Mouse (Mus musculus) hindbrain, embryonic 12.5 days (tissue): ENCODE results near the gene Skap2. TPM values are rescaled to one million over a fixed set of nuclear protein-coding genes. Genes with fewer than 3 reads are reported as not detected.

Experiments
- ATAC-seq: fragments of 200-750 bp; cut with Nextera tagmentation; 2 replicates; pipeline ENCODE4 v1.8.0; 2017; ENCODE audit warnings: moderate TSS enrichment; ENCODE audit not compliant: low FRiP score
- H3K27ac ChIP-seq: fragments of 300-500 bp; sonication (generic); 2 replicates; pipeline ENCODE4 v1.5.1; 2016; ENCODE audit warnings: mild to moderate bottlenecking
- H3K27me3 ChIP-seq: fragments of 300-500 bp; sonication (generic); 2 replicates; pipeline ENCODE4 v1.6.1; 2016; ENCODE audit warnings: mild to moderate bottlenecking
- H3K36me3 ChIP-seq: fragments of 300-500 bp; sonication (generic); 2 replicates; pipeline ENCODE4 v1.6.1; 2016; ENCODE audit warnings: mild to moderate bottlenecking
- H3K4me1 ChIP-seq: fragments of 300-500 bp; sonication (generic); 2 replicates; pipeline ENCODE4 v1.6.1; 2016
- H3K4me2 ChIP-seq: fragments of 300-500 bp; sonication (generic); replicated peaks from 2 replicates; pipeline ENCODE4 v1.6.1; 2016; ENCODE audit warnings: mild to moderate bottlenecking
- H3K4me3 ChIP-seq: fragments of 300-500 bp; sonication (generic); 2 replicates; pipeline ENCODE4 v1.5.1; 2016; ENCODE audit warnings: mild to moderate bottlenecking
- H3K9ac ChIP-seq: fragments of 300-500 bp; sonication (generic); 2 replicates; pipeline ENCODE4 v1.6.1; 2016; ENCODE audit warnings: mild to moderate bottlenecking, moderate library complexity
- H3K9me3 ChIP-seq: fragments of 300-500 bp; sonication (generic); replicated peaks from 2 replicates; pipeline ENCODE4 v1.6.1; 2016; ENCODE audit warnings: mild to moderate bottlenecking
- WGBS: fragments of 180-500 bp; shearing (Covaris S2); methylation state at CpG from one replicate; pipeline ENCODE4 v1.1.7; 2016; 5-methylcytosine and 5-hydroxymethylcytosine counted together
- polyA plus RNA-seq: library from polyadenylated mRNA; unstranded; fragments of >200 nt; fragmentation: Nextera tagmentation; extraction: Ambion mirVana; gene quantifications from 2 replicates; pipeline ENCODE4 v1.2.1, GENCODE M21; 2016

Skap2 gene
- polyA plus RNA-seq, 1 experiment from 2014 or later, result 24.4 TPM

DNA sequence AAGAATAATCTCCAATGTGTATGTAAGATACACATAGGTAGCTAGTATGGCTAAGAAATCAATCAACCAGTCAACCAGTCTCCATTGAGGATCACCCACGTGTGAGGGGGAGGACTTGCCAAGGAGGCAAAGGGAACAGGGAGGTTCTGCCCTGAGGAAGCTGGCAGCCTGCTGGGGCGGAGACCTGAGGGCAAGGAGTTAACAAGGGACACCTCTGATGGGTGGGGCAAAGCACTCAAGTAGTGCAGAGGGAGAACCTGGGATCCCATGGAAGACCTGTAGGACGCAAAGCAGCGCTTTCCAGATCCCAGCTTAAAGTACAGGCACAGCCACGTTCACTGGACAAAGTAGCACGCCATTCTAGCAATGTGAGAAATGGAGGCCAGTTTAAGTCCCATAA is 131.6 kb downstream of the Skap2 start:
- WGBS, result 68% methylated on average over 6 of the region's 6 CpGs
- H3K4me2 ChIP-seq, result no peak overlapping the region
- peaks cover 15% of the 10 kb centered on the region; the same call in 1 of the 2 replicates for H3K4me1 ChIP-seq
- no peaks in the 10 kb centered on the region for H3K27me3 ChIP-seq
- no peak overlapping the region for H3K9ac ChIP-seq
- no peaks in the 10 kb centered on the region for H3K36me3 ChIP-seq
- no peak overlapping the region for H3K27ac ChIP-seq
- no peak overlapping the region for H3K4me3 ChIP-seq
- H3K9me3 ChIP-seq, result no peaks in the 10 kb centered on the region
- ATAC-seq, result no peak

- no peak overlapping the region for H3K4me2 ChIP-seq
- no peak overlapping the region for H3K9ac ChIP-seq
- 84% methylated on average over 2 of the region's 2 CpGs for WGBS
- no peak overlapping the region for H3K27ac ChIP-seq
- no peaks in the 10 kb centered on the region for H3K27me3 ChIP-seq
- H3K4me3 ChIP-seq, result no peak overlapping the region
- H3K36me3 ChIP-seq, result no peaks in the 10 kb centered on the region
- no peak for ATAC-seq
- no peaks in the 10 kb centered on the region for H3K9me3 ChIP-seq
- H3K4me1 ChIP-seq, result peaks cover 18% of the 10 kb centered on the region; the same call in 1 of the 2 replicates
Observed at GRCm38 (mm10) chr6:51878551-51878950, 133.8 kb downstream of the Skap2 start.

DNA sequence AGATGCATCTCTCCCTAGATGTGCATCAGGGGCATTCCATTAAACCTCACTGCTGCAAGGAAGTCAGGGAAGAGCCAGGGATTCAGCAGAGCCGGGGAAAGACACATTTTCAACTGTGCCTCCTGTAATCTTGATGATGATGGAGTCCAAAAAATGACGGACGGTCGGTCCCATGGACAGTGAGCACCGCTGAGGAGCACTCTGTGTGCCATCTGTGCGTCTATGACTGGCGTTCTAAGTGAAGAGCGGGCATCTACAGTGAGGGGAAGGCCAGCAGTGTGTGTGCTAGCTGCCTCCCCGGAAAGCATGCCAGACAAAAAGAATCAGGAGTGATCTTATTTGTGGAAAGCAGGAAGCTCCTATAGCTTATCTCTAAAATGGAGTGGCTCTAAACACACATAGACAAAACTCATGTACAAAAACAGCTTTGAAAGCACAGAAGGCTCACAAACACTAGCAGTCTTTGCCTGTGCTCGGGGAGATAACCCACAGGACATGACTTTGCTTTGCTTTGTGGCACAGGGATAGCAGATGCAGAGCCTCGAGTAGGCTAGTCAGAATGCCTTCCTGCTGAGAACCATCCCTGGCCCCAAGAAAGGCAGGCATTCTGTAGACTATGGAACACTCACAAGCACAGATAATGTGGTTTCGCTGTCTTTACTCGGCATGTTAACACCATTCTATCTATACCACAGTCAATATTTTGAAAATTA is 135.4 kb downstream of the Skap2 start:
- Histone ChIP-seq H3K9me3 (no peaks in the 10 kb centered on the region), H3K27me3 (no peaks in the 10 kb centered on the region), H3K36me3 (no peaks in the 10 kb centered on the region), H3K4me1 (peaks cover 18% of the 10 kb centered on the region; the same call in 1 of the 2 replicates), H3K4me3 (no peak overlapping the region), H3K27ac (peak overlapping the region; percentile 64), H3K4me2 (no peak overlapping the region), H3K9ac (no peak overlapping the region)
- WGBS, result 64% methylated on average over 13 of the region's 13 CpGs
- ATAC-seq, result no peak

DNA sequence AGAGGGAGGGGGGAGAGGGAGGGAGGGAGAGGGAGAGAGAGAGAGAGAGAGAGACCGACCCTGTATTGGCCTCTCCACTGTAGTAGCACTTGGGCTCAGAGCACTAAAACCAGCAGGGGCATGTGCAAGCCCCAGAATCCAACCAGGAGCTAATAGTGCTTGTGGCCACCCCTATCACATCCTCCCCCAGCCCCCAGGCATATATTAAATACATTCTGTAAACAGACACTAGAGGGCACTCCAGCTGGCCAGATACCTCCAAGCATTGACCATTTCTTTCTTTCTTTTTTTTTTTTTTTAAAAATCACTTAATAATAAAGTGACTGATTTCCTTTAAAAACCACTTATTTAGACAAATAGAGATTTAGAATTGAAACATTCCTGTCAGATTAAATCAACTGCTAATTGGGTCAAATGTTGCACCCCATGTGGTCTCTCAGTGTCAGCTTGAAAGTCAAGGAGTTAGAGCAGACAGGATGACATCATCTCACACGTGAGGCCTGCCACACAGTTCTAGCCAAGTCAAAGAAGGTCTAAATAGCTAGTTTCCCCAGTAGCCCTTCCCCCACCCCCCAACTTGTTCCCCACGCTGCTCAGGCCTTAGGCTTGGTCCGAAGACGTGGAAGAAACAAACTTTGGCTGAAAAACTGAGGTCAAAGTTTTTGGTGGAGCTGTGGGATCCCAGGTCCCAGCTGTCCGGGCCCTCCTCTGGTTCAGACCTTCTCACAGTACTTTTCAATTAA is 136.3 kb downstream of the Skap2 start:
- 31% methylated on average over 6 of the region's 6 CpGs for WGBS
- Histone ChIP-seq H3K4me3 (no peak overlapping the region), H3K9me3 (no peaks in the 10 kb centered on the region), H3K4me1 (peaks cover 15% of the 10 kb centered on the region; the same call in 1 of the 2 replicates), H3K27me3 (no peaks in the 10 kb centered on the region), H3K36me3 (no peaks in the 10 kb centered on the region), H3K27ac (peak overlapping the region; percentile 30; the same call in 1 of the 2 replicates), H3K4me2 (no peak overlapping the region), H3K9ac (no peak overlapping the region)
- ATAC-seq, result peak; percentile 73

- no peak overlapping the region for H3K4me3 ChIP-seq
- no peak for ATAC-seq
- no peaks in the 10 kb centered on the region for H3K9me3 ChIP-seq
- H3K9ac ChIP-seq, result no peak overlapping the region
- 58% methylated on average over 2 of the region's 2 CpGs for WGBS
- no peak overlapping the region for H3K4me2 ChIP-seq
- no peaks in the 10 kb centered on the region for H3K36me3 ChIP-seq
- H3K27ac ChIP-seq, result no peak overlapping the region
- no peaks in the 10 kb centered on the region for H3K27me3 ChIP-seq
- peaks cover 12% of the 10 kb centered on the region; the same call in 1 of the 2 replicates for H3K4me1 ChIP-seq
Observed at GRCm38 (mm10) chr6:51874035-51874434, 138.3 kb downstream of the Skap2 start.

GRCm38 (mm10) chr6:51871135-51871534 is 141.2 kb downstream of the Skap2 start:
- H3K36me3 ChIP-seq, result no peaks in the 10 kb centered on the region
- no peak overlapping the region for H3K4me2 ChIP-seq
- no peak for ATAC-seq
- no peaks in the 10 kb centered on the region for H3K9me3 ChIP-seq
- H3K4me3 ChIP-seq, result no peak overlapping the region
- 10% methylated on average over 1 of the region's 1 CpGs for WGBS
- H3K4me1 ChIP-seq, result 0 out of 2 replicates have a peak, but pooled peaks cover 4% of the 10 kb centered on the region
- no peak overlapping the region for H3K9ac ChIP-seq
- no peaks in the 10 kb centered on the region; the same call in 1 of the 2 replicates for H3K27me3 ChIP-seq
- H3K27ac ChIP-seq, result no peak overlapping the region

DNA sequence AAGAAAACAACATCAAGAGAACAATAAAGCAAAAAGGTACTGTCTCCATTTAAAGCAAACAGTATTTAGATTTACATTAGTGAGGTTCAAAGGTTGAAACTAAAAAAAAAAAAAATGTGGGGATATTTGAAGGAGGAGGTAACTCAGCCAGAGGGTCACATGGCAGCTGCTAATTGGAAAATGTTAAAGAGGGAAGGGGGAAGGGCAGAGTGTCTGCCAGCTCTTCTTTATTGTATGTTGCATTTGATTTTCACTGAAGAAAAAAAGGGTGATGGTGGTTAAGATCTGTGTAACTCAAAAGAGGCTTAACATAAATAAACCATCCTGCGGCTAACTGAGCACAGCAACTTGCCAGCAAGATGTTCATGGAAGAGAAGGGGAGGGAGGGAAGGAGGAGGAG is 142.1 kb downstream of the Skap2 start:
- Histone ChIP-seq H3K27ac (no peak overlapping the region), H3K36me3 (no peaks in the 10 kb centered on the region), H3K4me2 (no peak overlapping the region), H3K9ac (no peak overlapping the region), H3K9me3 (no peaks in the 10 kb centered on the region), H3K27me3 (no peaks in the 10 kb centered on the region; the same call in 1 of the 2 replicates), H3K4me3 (no peak overlapping the region), H3K4me1 (0 out of 2 replicates have a peak, but pooled peaks cover 1% of the 10 kb centered on the region)
- WGBS, result 75% methylated on average over 1 of the region's 1 CpGs
- ATAC-seq, result no peak

GRCm38 (mm10) chr6:51866596-51866995 is 145.8 kb downstream of the Skap2 start:
- no peak overlapping the region for H3K27ac ChIP-seq
- H3K9me3 ChIP-seq, result no peaks in the 10 kb centered on the region
- no peak for ATAC-seq
- H3K4me3 ChIP-seq, result no peak overlapping the region
- H3K4me2 ChIP-seq, result no peak overlapping the region
- H3K36me3 ChIP-seq, result no peaks in the 10 kb centered on the region
- H3K4me1 ChIP-seq, result no peaks in the 10 kb centered on the region
- no peak overlapping the region for H3K9ac ChIP-seq
- no peaks in the 10 kb centered on the region; the same call in 1 of the 2 replicates for H3K27me3 ChIP-seq
- 71% methylated on average over 3 of the region's 3 CpGs for WGBS

GRCm38 (mm10) chr6:51863508-51863907 is 148.8 kb downstream of the Skap2 start:
- H3K36me3 ChIP-seq, result no peaks in the 10 kb centered on the region
- no peak overlapping the region for H3K9ac ChIP-seq
- no peaks in the 10 kb centered on the region for H3K4me1 ChIP-seq
- no peak overlapping the region for H3K27ac ChIP-seq
- WGBS, result 85% methylated on average over 4 of the region's 4 CpGs
- ATAC-seq, result no peak
- H3K9me3 ChIP-seq, result no peaks in the 10 kb centered on the region
- H3K4me3 ChIP-seq, result no peak overlapping the region
- H3K4me2 ChIP-seq, result no peak overlapping the region
- H3K27me3 ChIP-seq, result no peaks in the 10 kb centered on the region; the same call in 1 of the 2 replicates

DNA sequence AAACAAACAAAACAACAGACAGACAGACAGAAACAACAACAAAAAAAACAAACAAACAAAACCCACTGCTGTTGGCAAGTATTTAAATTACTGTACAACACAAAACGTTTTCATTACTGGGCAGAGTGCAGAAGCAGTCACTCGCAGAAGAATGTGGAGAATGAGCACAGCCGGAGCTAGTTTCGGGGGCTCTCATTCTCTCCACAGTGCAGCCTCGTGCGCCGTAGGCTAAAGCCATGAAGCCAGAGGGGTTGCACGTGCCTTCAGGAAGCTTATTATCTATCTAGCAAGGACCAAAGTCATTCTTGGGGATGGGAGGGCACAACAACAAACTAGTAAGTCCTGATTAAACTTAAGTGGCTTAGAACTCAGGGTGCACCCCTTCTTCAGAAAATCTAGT is 152.0 kb downstream of the Skap2 start:
- Histone ChIP-seq H3K9ac (no peak overlapping the region), H3K27me3 (no peaks in the 10 kb centered on the region), H3K36me3 (no peaks in the 10 kb centered on the region), H3K27ac (no peak overlapping the region), H3K4me2 (no peak overlapping the region), H3K4me1 (no peaks in the 10 kb centered on the region), H3K9me3 (no peaks in the 10 kb centered on the region), H3K4me3 (no peak overlapping the region)
- no peak for ATAC-seq
- 35% methylated on average over 8 of the region's 8 CpGs for WGBS

DNA sequence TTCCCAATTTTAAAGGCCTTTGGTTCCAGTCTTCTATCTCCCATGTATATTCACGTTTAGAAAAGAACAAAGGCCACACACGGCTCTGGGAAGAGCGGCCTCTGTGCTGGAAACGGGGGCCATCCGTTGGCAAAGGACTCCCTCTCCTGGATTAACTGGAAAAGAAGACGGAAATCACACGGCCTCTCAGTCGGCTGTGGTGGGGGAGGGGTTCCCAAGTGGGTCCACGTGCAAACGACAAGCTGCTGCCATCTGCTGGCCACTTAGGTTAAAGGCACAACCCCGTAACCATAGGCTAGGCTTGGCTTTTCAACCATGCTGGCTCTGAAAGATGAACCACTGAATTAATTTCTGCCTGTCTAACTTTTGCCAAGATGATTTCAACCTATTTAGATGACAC is 154.5 kb downstream of the Skap2 start:
- H3K9me3 ChIP-seq, result no peaks in the 10 kb centered on the region
- under 1% methylated on average over 11 of the region's 11 CpGs for WGBS
- H3K27ac ChIP-seq, result peak overlapping the region; percentile 78; the same call in 1 of the 2 replicates
- ATAC-seq, result peak; percentile 92
- 0 out of 2 replicates have a peak, but pooled peaks cover 4% of the 10 kb centered on the region for H3K4me1 ChIP-seq
- no peak overlapping the region for H3K4me3 ChIP-seq
- no peaks in the 10 kb centered on the region for H3K36me3 ChIP-seq
- peaks cover 4% of the 10 kb centered on the region; the same call in 1 of the 2 replicates for H3K27me3 ChIP-seq
- no peak overlapping the region for H3K9ac ChIP-seq
- H3K4me2 ChIP-seq, result no peak overlapping the region

GRCm38 (mm10) chr6:51853291-51853690 is 159.1 kb downstream of the Skap2 start:
- no peaks in the 10 kb centered on the region for H3K36me3 ChIP-seq
- ATAC-seq, result no peak
- peaks cover 33% of the 10 kb centered on the region for H3K4me1 ChIP-seq

More at GRCm38 (mm10) chr6:51853291-51853690, 159.1 kb downstream of the Skap2 start:
- no peak overlapping the region for H3K27ac ChIP-seq
- WGBS, result 77% methylated on average over 3 of the region's 3 CpGs
- H3K27me3 ChIP-seq, result peaks cover 4% of the 10 kb centered on the region; the same call in 1 of the 2 replicates
- no peaks in the 10 kb centered on the region for H3K9me3 ChIP-seq
- no peak overlapping the region for H3K4me3 ChIP-seq
- no peak overlapping the region for H3K9ac ChIP-seq
- no peak overlapping the region for H3K4me2 ChIP-seq
